Mouse (Mus musculus) heart, adult 2 months (tissue): Measurements from ENCODE around the gene Pyy. TPM values are rescaled to one million over a fixed set of nuclear protein-coding genes. Genes with fewer than 3 reads are reported as not detected.

Source experiments
- DNase-seq, 2 experiments: peaks; one replicate each; pipeline ENCODE4 v3.0.0; 2021
- H3K27ac ChIP-seq: fragments of 200-600 bp; 2 replicates; pipeline ENCODE4 v1.8.1; 2022
- H3K27me3 ChIP-seq: fragments of 200-500 bp; 2 replicates; pipeline ENCODE4 v1.6.1; 2012; ENCODE audit warnings: mild to moderate bottlenecking, low read length, inconsistent platforms, mixed read lengths; ENCODE audit not compliant: control insufficient read depth, insufficient read depth
- H3K36me3 ChIP-seq: fragments of 200-500 bp; 2 replicates; pipeline ENCODE4 v1.6.1; 2012; ENCODE audit warnings: low read length, inconsistent platforms; ENCODE audit not compliant: control insufficient read depth, insufficient read depth
- H3K4me1 ChIP-seq: fragments of 200-500 bp; 2 replicates; pipeline ENCODE4 v1.6.1; 2011; ENCODE audit warnings: low read length; ENCODE audit not compliant: control insufficient read depth, insufficient read depth
- H3K4me3 ChIP-seq: fragments of 200-600 bp; 2 replicates; pipeline ENCODE4 v1.8.1; 2022
- H3K79me2 ChIP-seq: fragments of 200-500 bp; replicated peaks from 2 replicates; pipeline ENCODE4 v1.6.1; 2012; ENCODE audit warnings: mild to moderate bottlenecking, inconsistent platforms, low read length, moderate library complexity, mixed read lengths; ENCODE audit not compliant: control insufficient read depth, insufficient read depth
- H3K9ac ChIP-seq: fragments of 200-500 bp; 2 replicates; pipeline ENCODE4 v1.6.1; 2012; ENCODE audit warnings: low read depth, mild to moderate bottlenecking, control low read depth, inconsistent platforms, low read length, mixed read lengths
- CTCF ChIP-seq: fragments of 200-600 bp; IDR thresholded peaks from 2 replicates; pipeline ENCODE4 v1.8.1; 2022; ENCODE audit warnings: antibody characterized with exemption, mild to moderate bottlenecking, moderate library complexity
- EP300 ChIP-seq: fragments of 200-500 bp; IDR thresholded peaks from 2 replicates; pipeline ENCODE4 v1.6.1; 2011; ENCODE audit warnings: low read depth, low read length, control low read depth; ENCODE audit not compliant: insufficient read depth
- POLR2A ChIP-seq: fragments of 200-500 bp; IDR thresholded peaks from 2 replicates; pipeline ENCODE4 v1.6.1; 2011; ENCODE audit warnings: mild to moderate bottlenecking, low read depth, low read length, control low read depth; ENCODE audit not compliant: insufficient read depth
- WGBS: fragments of 180-500 bp; shearing (Covaris S2); methylation state at CpG from one replicate; pipeline ENCODE4 v1.1.7; 2018; 5-methylcytosine and 5-hydroxymethylcytosine counted together
- intact Hi-C: fragments of 180-260 bp; cut with DNase I; formaldehyde crosslinking; loops from one replicate; pipeline ENCODE4 v1.15.1; 2025
- polyA plus RNA-seq: library from polyadenylated mRNA; depleted of rRNA; stranded (reverse); fragments of >200 nt; gene quantifications from 2 replicates; pipeline ENCODE4 v1.2.3, GENCODE M21; 2012
- total RNA-seq, 2 experiments: library from RNA; stranded (reverse); gene quantifications; 2 replicates each; pipeline ENCODE4 v1.2.3; 2021

Pyy gene
- total and polyA plus RNA-seq, 3 experiments, result not detected

- Histone ChIP-seq H3K79me2 (no peaks in the 10 kb centered on the region), H3K36me3 (no peaks in the 10 kb centered on the region), H3K4me1 (no peaks in the 10 kb centered on the region; the same call in 1 of the 2 replicates), H3K9ac (0 out of 2 replicates have a peak overlapping the region, but pooled peaks have one; percentile 23), H3K4me3 (peak overlapping the region; percentile 85), H3K27me3 (no peaks in the 10 kb centered on the region), H3K27ac (peak overlapping the region; percentile 44; the same call in 1 of the 2 replicates)
- 4% methylated on average over 20 of the region's 20 CpGs for WGBS
- peak; percentile 46 to 57 for DNase-seq
- intact Hi-C loops, result no loop called here
- TF ChIP-seq POLR2A, result no peak
- peak; percentile 76 for TF ChIP-seq CTCF
These were observed 18.4 kb downstream of the Pyy start for GRCm38 (mm10) chr11:102089088-102089808.

- DNase-seq, result peak; percentile 76 to 77
- no peaks in the 10 kb centered on the region for H3K79me2 ChIP-seq
- no peaks in the 10 kb centered on the region for H3K36me3 ChIP-seq
- H3K27me3 ChIP-seq, result no peaks in the 10 kb centered on the region
- H3K9ac ChIP-seq, result peak within 1 kb of the TSS; percentile 63
- intact Hi-C loops, result loop anchor here (1.0 kb wide), 1 partner anchor 27 kb away; no protein-coding TSS in a partner anchor
- TF ChIP-seq POLR2A, result peak; percentile 62
- TF ChIP-seq CTCF, result no peak
- peak within 1 kb of the TSS; percentile 85 for H3K4me3 ChIP-seq
- peak within 1 kb of the TSS; percentile 44 for H3K27ac ChIP-seq
- H3K4me1 ChIP-seq, result no peaks in the 10 kb centered on the region; the same call in 1 of the 2 replicates
- 1% methylated on average over 49 of the region's 49 CpGs for WGBS
These were observed 19.4 kb downstream of the Pyy start, which contains the start of gene Mpp2 for GRCm38 (mm10) chr11:102087931-102088898. Gene Mpp2, minus strand, starts transcription at chr11:102088515.

- Histone ChIP-seq H3K27ac (peak overlapping the region; percentile 44), H3K36me3 (no peaks in the 10 kb centered on the region), H3K79me2 (no peaks in the 10 kb centered on the region), H3K9ac (peak overlapping the region; percentile 63), H3K27me3 (peaks cover 2% of the 10 kb centered on the region; the same call in 1 of the 2 replicates), H3K4me3 (peak overlapping the region; percentile 85), H3K4me1 (no peaks in the 10 kb centered on the region; the same call in 1 of the 2 replicates)
- WGBS, result under 1% methylated on average over 39 of the region's 39 CpGs
- peak; percentile 65 to 74 for DNase-seq
- TF ChIP-seq POLR2A (no peak), EP300 (no peak), CTCF (no peak)
- intact Hi-C loops, result no loop called here
These were observed 20.4 kb downstream of the Pyy start for GRCm38 (mm10) chr11:102087081-102087751.

DNA sequence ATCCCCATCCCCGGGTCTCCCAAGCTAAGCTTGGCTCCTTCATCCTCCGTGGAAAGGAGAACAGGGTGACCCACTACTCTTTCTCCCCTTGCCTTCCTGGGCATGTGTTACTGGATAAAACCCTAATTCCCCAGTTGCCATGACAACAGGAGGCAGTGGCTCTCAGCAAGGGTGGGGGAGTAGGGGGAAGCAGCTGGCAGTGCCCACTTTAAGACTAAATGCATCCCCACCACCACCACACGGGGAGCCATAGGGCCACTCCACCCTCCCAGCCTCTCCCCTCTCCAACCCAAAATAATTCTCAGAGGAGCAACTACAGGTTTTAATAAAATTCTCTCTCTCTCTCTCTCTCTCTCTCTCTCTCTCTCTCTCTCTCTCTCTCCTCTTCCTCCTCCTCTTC is 21.3 kb downstream of the Pyy start:
- H3K9ac ChIP-seq, result no peak overlapping the region
- TF ChIP-seq POLR2A (no peak), CTCF (no peak), EP300 (no peak)
- H3K27me3 ChIP-seq, result peaks cover 2% of the 10 kb centered on the region; the same call in 1 of the 2 replicates
- no peak overlapping the region for H3K27ac ChIP-seq
- no peak for DNase-seq
- no peaks in the 10 kb centered on the region for H3K36me3 ChIP-seq
- intact Hi-C loops, result no loop called here
- WGBS, result 27% methylated on average over 3 of the region's 3 CpGs
- no peak overlapping the region for H3K4me3 ChIP-seq
- H3K4me1 ChIP-seq, result no peaks in the 10 kb centered on the region; the same call in 1 of the 2 replicates
- H3K79me2 ChIP-seq, result no peaks in the 10 kb centered on the region

DNA sequence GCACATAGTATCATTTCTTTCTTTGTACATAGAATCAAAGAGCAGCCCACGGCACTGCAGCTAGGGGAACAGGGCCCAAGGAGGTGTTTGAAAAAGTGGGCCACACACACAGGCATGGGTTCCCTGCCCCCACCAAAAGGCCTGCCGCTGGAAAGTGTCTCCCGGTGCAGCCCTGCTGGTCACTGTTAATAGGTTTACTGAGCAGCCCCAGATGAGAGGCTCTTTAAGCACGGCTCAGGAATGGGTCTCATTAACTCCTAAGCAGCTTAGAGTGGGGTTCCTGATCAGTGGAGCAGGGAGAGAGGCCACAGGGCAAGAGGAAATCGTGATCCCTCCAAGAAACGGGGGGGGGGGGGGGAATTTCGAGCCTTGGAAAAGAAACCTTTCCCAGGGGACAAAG is 23.5 kb downstream of the Pyy start:
- Histone ChIP-seq H3K79me2 (no peaks in the 10 kb centered on the region), H3K27ac (no peak overlapping the region), H3K27me3 (peaks cover 2% of the 10 kb centered on the region; the same call in 1 of the 2 replicates), H3K9ac (no peak overlapping the region), H3K4me1 (no peaks in the 10 kb centered on the region; the same call in 1 of the 2 replicates), H3K36me3 (no peaks in the 10 kb centered on the region), H3K4me3 (no peak overlapping the region)
- 65% methylated on average over 7 of the region's 7 CpGs for WGBS
- no peak for DNase-seq
- TF ChIP-seq EP300, result no peak
- TF ChIP-seq POLR2A, result no peak
- no peak for TF ChIP-seq CTCF
- intact Hi-C loops, result no loop called here
